Mouse (Mus musculus): Measurements from ENCODE around the gene Clasp1.

DNA sequence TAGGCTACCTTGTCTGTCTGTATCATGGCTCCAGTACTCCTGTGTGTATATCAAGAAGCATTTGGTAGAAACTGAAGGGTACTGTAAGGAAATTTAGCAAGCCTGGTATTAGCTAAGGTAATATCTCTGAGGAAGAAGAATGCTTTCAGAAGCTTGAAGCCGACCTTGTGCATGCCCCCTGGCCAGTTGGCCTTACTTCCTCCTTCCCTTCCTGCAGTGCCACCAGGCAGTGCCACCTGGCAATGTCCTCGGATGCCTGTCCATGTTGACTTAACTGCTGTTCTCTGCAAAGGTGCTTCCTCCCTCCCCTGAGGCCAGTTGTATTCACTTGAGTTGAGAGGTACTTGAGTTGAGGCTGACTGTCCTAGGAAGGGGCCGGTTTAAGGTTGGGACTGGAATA is 32.3 kb downstream of the Clasp1 start:
- TF ChIP-seq POLR2A (IDR thresholded peaks at IDR 0.05; ENCODE audit: extremely low read depth, insufficient read depth, low read length) (no peak), CTCF (IDR thresholded peaks at IDR 0.05; ENCODE audit: extremely low read depth, insufficient read depth, low read length) (no peak)

All from cortical plate, adult 2 months (tissue).